Mouse (Mus musculus): Measurements from ENCODE around the gene Fbxl14.
A peak's percentile ranks its signal among the peaks of the same experiment; 100 is the strongest.
"Not testable (repeated sequence)": the region's sequence is repeated elsewhere in the genome, so short reads cannot be mapped to it uniquely, and the experiment has no call there.

Fbxl14 gene

GRCm38 (mm10) chr6:119479343-119479875 is at the start of gene Fbxl14:
Gene Fbxl14 (plus strand): TSS chr6:119479668.
- no peak for DNase-seq

GRCm38 (mm10) chr6:119430508-119430907 is 49.0 kb upstream of the Fbxl14 start:
- peak; percentile 89 for DNase-seq

- DNase-seq, result peak; percentile 46
These were observed 47.6 kb upstream of the Fbxl14 start for GRCm38 (mm10) chr6:119431751-119432324.

DNA sequence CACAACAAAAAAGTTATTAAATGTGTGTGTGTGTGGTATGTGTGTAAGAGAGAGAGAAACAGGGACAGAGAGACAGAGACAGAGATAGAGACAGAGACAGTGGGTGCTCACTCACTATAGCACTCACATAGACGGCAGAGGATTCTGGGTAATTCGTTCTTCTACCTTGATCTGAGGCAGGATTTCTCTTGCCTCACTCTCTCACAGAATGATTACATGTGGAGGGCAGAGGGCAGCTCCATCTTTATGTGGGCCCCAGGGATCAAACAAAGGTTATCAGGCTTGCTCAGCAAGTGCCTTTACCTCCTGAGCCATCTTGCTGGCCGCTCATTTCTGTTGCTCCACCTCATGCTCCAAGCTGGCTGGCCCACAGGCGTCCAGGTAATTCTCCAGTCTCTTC is 45.1 kb upstream of the Fbxl14 start:
- no peak for DNase-seq

GRCm38 (mm10) chr6:119437894-119438761 is 41.3 kb upstream of the Fbxl14 start:
- DNase-seq, result no peak

DNA sequence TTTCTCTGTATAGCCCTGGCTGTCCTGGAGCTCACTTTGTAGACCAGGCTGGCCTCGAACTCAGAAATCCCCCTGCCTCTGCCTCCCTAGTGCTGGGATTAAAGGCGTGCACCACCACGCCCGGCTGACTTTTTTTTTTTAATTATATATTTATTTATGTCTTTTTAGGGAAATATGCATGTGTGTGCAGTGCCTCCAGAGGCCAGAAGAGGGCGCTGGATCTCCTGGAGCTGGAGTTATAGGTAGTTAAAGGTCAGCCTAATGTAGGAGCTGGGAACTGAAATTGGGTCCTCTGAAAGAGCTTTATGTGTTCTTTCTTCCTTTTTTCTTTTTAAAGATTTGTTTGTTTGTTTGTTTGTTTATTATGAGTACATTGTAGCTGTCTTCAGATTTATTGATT is 36.7 kb upstream of the Fbxl14 start:
- not testable (repeated sequence) for DNase-seq

DNA sequence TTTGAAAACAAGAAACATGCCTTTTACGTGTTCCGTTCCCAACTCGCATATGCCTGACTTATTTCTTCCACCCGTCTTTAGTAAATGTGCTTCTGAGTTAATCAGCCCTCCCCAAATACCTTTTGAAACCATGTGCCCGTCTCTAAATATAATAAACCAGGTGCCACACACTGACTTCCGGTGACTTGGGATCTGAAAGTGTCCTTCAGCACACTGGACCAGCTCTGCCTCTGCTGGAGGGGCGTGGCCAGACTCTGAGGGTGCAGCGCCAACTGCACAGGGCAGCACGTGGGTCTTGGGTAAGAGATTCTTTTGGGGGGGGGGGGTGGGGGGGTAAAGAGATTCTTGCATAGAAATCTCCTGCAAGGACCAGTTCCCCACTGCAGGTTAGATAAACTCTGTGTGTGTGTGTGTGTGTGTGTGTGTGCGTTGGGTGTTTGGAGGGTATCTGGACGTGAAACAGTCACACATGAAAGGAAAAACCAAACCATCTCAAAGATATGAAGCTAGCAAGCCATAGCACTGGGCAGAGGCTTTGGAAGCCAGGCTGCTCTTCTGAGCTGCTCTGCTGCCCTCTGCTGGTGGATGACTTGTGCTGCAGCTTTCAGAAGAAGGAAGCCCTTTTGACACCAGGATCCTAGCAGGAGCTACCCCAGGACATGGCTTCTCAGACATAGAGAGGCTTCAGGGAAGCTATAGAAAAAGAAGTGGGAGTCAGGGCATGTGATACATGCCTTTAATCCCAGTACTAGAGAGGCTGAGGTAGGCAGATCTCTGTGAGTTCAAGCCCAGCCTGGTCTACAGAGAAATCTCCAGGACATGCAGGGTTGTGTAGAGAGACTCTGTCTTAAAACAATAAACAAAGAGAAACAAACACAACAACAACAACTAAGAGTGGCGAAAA is 35.5 kb upstream of the Fbxl14 start:
- DNase-seq, result peak; percentile 82

GRCm38 (mm10) chr6:119445671-119446607 is 33.5 kb upstream of the Fbxl14 start:
- DNase-seq, result no peak

DNA sequence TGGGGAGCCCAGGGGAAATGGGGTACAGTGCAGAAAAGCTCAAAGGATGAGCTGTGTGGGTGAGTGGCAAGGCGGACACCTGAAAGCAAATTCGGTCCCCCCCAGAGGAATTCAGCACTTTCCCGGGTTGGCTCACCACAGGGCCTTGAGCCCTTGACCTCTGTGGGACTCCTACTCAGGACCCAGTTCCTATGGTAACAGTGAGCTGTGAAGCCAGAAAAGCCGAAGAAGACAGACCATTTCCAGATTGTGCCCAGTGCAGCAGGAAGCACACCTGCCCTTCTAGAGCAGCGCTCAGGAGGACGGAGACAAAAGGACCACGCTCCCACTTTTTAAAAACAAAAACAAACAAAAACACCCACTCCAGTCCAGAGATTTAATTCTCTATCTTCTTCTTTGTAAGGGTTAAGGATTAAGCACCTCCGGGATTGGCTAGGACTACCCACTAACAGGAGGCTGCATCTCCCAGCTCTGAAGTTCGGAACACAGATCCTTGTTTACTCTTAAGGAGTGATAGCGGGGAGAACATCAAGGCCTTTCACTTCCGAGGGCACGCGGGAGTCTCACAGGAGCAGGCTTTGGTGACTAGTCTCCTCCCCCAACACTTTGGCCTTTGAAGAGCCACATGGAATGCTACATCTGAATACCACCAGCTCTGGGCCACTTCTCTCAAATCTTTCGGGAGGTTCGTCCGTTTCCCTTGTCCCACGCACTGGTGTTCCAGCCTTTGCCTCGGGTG is 31.0 kb upstream of the Fbxl14 start:
- DNase-seq, result peak; percentile 53

DNA sequence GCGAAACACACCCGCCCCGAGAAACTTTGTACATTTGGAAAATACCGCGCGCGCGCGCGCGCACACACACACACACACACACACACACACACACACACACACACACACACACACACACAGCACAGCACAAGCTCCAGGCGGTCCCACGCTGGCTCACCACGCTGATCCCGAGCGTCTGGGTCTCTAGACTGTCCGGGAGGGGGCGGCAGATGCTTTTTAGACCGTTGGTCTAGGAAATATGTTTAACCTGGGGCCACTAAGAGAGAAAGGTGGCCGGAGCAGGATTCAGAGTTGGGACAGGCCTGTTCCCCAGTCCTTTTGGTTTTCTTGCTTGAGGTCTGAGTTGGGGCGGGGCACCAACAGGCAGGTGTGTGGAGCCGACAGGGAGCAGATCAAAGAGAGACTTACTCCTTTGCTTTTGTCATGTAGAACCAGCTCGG is 30.4 kb upstream of the Fbxl14 start:
- peak; percentile 79 for DNase-seq

- DNase-seq, result no peak
These were observed 28.2 kb upstream of the Fbxl14 start for GRCm38 (mm10) chr6:119450965-119451943.

DNA sequence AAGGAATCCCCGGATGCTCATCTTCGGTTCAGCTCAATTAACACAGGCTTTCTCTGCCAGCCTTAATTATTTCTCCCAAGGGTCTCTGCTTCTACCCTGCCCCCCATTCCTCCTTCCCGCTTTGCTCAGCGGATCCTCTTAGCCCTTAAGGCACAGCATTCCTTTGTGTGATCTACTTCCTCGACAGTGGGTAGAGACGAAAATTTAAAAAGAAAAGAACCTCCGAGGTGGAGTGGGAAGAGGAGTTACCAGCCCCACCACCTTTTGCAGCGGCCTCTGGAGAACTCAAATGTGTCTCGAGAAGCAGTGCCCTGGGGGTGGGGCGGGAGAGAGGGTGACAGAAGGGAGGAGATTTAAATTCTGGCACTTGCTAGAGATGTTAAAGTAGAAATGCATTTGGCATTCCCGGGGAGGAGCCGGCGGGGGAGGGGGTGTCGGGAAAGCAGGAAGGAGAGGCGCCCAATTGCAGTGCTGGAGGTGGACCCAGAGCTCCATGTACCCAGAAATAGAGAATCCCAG is 27.4 kb upstream of the Fbxl14 start:
- DNase-seq, result no peak

- no peak for DNase-seq
These were observed 21.3 kb upstream of the Fbxl14 start for GRCm38 (mm10) chr6:119458166-119458565.

DNA sequence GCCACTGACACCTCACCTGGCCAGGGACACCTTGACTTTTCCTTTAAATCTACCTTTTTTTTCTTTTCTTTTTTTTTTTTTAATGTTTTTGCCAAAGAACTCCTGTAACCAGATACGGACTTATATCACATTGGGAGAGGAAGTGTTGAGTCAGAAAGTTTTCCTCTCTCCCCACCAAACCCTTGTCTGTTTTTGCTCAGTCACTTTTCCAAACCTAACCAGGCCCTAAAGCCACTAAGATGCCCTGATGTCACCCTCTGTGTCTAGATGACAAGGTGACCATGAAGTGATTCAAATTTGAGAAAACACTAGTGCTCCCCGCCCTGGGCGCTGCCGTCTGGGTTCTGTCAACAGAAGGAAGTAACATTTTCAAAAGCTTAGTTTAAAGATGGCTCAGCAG is 20.4 kb upstream of the Fbxl14 start:
- no peak for DNase-seq

GRCm38 (mm10) chr6:119460391-119460790 is 19.1 kb upstream of the Fbxl14 start:
- no peak for DNase-seq

DNA sequence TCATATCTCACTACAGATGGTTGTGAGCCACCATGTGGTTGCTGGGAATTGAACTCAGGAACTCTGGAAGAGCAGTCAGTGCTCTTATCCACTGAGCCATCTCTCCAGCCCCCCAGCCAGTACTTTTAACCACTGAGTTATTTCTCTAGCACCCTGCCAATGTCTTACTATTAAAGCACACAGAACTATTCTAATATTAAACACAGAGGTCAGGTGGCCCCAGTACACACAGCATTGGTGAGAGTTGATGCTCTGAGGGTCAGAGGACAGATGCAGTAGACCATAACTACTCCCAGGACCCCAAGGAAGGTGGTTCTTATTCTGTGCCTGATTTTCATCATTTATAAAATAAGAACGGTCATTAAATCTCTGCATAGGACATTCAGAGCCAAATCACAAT is 13.3 kb upstream of the Fbxl14 start:
- peak; percentile 62 for DNase-seq

DNA sequence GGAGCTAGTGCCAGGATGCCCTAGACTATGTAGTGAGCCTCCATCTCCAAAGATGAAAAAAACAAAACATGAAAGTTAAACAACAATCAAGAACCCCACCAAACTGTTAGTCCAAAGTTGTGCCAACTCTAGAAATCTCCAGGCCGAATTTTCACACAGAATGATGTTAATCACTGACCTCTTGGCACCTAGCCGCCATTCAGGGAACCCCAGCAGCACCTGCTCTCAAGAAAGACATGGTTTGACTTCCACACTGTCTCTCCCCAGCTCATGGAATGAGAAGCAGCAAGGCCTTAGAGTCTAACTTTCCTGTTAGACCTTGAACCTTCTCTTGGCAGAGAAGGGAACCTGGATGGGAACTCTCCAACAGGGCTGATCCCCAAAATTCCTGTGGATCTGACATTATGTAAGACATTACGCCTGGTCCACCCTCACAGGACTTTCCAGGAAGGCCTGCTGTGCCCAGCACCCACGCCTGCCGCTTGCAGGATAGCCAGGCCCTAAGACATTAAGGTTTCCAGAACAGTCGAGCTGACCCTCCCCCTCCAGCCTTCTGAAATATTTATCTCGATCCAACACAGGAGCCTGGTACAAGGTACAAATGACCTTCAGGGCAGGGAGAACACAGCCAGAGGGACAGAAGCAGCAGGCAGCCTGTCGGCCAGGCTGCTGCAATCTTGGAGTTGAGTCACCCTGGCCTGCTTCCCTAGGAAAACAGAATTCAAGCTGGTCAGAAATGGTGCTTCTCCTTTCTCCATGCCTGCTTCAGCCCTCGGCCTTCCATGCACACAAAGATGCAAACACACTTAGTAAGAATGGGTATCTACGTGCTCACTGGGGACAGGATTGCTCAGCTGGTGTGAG is 12.3 kb upstream of the Fbxl14 start:
- peak; percentile 93 for DNase-seq

- peak; percentile 46 for DNase-seq
These were observed 11.7 kb upstream of the Fbxl14 start for GRCm38 (mm10) chr6:119467785-119468059.

GRCm38 (mm10) chr6:119470777-119471176 is 8.7 kb upstream of the Fbxl14 start:
- no peak for DNase-seq
